In genomic region chr11:71815326-71815725, GRCm38 (mm10) we compare ENCODE assay signal across 7 mouse cellular contexts.
"Had no signal": no experiment of that assay in that cellular context is flagged by ENCODE, and none has a peak within 500 bp of the region (broad histone marks: within the 10 kb centered on the region; RNA-seq: fewer than 3 reads in every experiment).

No protein-coding gene starts in this region.

- DNase-seq: kidney, adult 9 months; kidney, postnatal 14 days; kidney, postnatal 4 days; left cerebral cortex, postnatal 4 days; liver, postnatal 0 days; lung, embryonic 14.5 days; thymus, postnatal 25 days had no signal
